Mouse (Mus musculus): Measurements from ENCODE around the gene Vmn1r234. TPM values are rescaled to one million over a fixed set of nuclear protein-coding genes. Genes with fewer than 3 reads are reported as not detected.
"Not testable (repeated sequence)": the region's sequence is repeated elsewhere in the genome, so short reads cannot be mapped to it uniquely, and the experiment has no call there.

Vmn1r234 gene
- total RNA-seq (2014; rRNA removed): not detected in 2 replicates
- not detected in 2 replicates for polyA plus RNA-seq (2012; rRNA removed)

- Histone ChIP-seq H3K4me3 (ENCODE audit: insufficient read depth, low read depth, low read length) (no peak within 1 kb of the TSS), H3K9ac (ENCODE audit: low read depth, low read length) (no peak within 1 kb of the TSS), H3K27ac (replicated peaks; ENCODE audit: insufficient read depth, low read depth, low read length) (no peak within 1 kb of the TSS), H3K27me3 (ENCODE audit: control insufficient read depth, insufficient read depth, low read length) (no peaks in the 10 kb centered on the region), H3K4me1 (ENCODE audit: control insufficient read depth, insufficient read depth, low read length) (no peaks in the 10 kb centered on the region), H3K36me3 (ENCODE audit: control insufficient read depth, insufficient read depth, low read length) (no peaks in the 10 kb centered on the region), H3K79me2 (ENCODE audit: control insufficient read depth, insufficient read depth, low read length) (no peaks in the 10 kb centered on the region)
- no peak for DNase-seq (ENCODE audit: extremely low read depth, low read depth, low spot score)
- TF ChIP-seq POLR2A (IDR thresholded peaks at IDR 0.05; ENCODE audit: extremely low read depth, insufficient read depth, low read length): no peak
- TF ChIP-seq CTCF (IDR thresholded peaks at IDR 0.05; ENCODE audit: low read depth, low read length): no peak
- 77% methylated on average over 1 of the region's 1 CpGs for WGBS
These were observed at the start of gene Vmn1r234 for GRCm38 (mm10) chr17:21225787-21226186. TSS of gene Vmn1r234 (plus strand) at chr17:21226087.

- DNase-seq (ENCODE audit: extremely low read depth, low read depth, low spot score); H3K79me2 ChIP-seq (ENCODE audit: control insufficient read depth, insufficient read depth, low read length); H3K36me3 ChIP-seq (ENCODE audit: control insufficient read depth, insufficient read depth, low read length); H3K27me3 ChIP-seq (ENCODE audit: control insufficient read depth, insufficient read depth, low read length); H3K4me1 ChIP-seq (ENCODE audit: control insufficient read depth, insufficient read depth, low read length); H3K4me3 ChIP-seq (ENCODE audit: insufficient read depth, low read depth, low read length); H3K9ac ChIP-seq (ENCODE audit: low read depth, low read length); H3K27ac ChIP-seq (replicated peaks; ENCODE audit: insufficient read depth, low read depth, low read length): not testable (repeated sequence)
- WGBS: 83% methylated on average over 1 of the region's 1 CpGs
These were observed 14.8 kb upstream of the Vmn1r234 start for GRCm38 (mm10) chr17:21211081-21211480.

GRCm38 (mm10) chr17:21231654-21232053 lies 5.8 kb downstream of the Vmn1r234 start:
- Histone ChIP-seq H3K4me1 (ENCODE audit: control insufficient read depth, insufficient read depth, low read length) (no peaks in the 10 kb centered on the region), H3K4me3 (ENCODE audit: insufficient read depth, low read depth, low read length) (no peak overlapping the region), H3K27ac (replicated peaks; ENCODE audit: insufficient read depth, low read depth, low read length) (no peak overlapping the region), H3K27me3 (ENCODE audit: control insufficient read depth, insufficient read depth, low read length) (no peaks in the 10 kb centered on the region), H3K79me2 (ENCODE audit: control insufficient read depth, insufficient read depth, low read length) (no peaks in the 10 kb centered on the region), H3K9ac (ENCODE audit: low read depth, low read length) (no peak overlapping the region), H3K36me3 (ENCODE audit: control insufficient read depth, insufficient read depth, low read length) (no peaks in the 10 kb centered on the region)
- DNase-seq (ENCODE audit: extremely low read depth, low read depth, low spot score): peak; percentile 44
- TF ChIP-seq CTCF (IDR thresholded peaks at IDR 0.05; ENCODE audit: low read depth, low read length): peak; percentile 21; the same call in 1 of the 2 replicates
- no peak for TF ChIP-seq POLR2A (IDR thresholded peaks at IDR 0.05; ENCODE audit: extremely low read depth, insufficient read depth, low read length)
- 34% methylated on average over 9 of the region's 9 CpGs for WGBS

- TF ChIP-seq CTCF (IDR thresholded peaks at IDR 0.05; ENCODE audit: low read depth, low read length): no peak
- TF ChIP-seq POLR2A (IDR thresholded peaks at IDR 0.05; ENCODE audit: extremely low read depth, insufficient read depth, low read length): no peak
- no peaks in the 10 kb centered on the region for H3K4me1 ChIP-seq (ENCODE audit: control insufficient read depth, insufficient read depth, low read length)
- no peak for DNase-seq (ENCODE audit: extremely low read depth, low read depth, low spot score)
These were observed 30.2 kb downstream of the Vmn1r234 start, which contains the start of gene Vmn1r235 for GRCm38 (mm10) chr17:21256111-21256510. TSS of gene Vmn1r235 (plus strand) at chr17:21256411.

GRCm38 (mm10) chr17:21272103-21272502 lies 46.2 kb downstream of the Vmn1r234 start:
- Histone ChIP-seq H3K9ac (ENCODE audit: low read depth, low read length) (no peak overlapping the region), H3K36me3 (ENCODE audit: control insufficient read depth, insufficient read depth, low read length) (no peaks in the 10 kb centered on the region), H3K79me2 (ENCODE audit: control insufficient read depth, insufficient read depth, low read length) (no peaks in the 10 kb centered on the region), H3K4me1 (ENCODE audit: control insufficient read depth, insufficient read depth, low read length) (no peaks in the 10 kb centered on the region), H3K4me3 (ENCODE audit: insufficient read depth, low read depth, low read length) (no peak overlapping the region), H3K27me3 (ENCODE audit: control insufficient read depth, insufficient read depth, low read length) (no peaks in the 10 kb centered on the region), H3K27ac (replicated peaks; ENCODE audit: insufficient read depth, low read depth, low read length) (no peak overlapping the region)
- 10% methylated on average over 4 of the region's 4 CpGs for WGBS
- DNase-seq (ENCODE audit: extremely low read depth, low read depth, low spot score): peak; percentile 47
- TF ChIP-seq CTCF (IDR thresholded peaks at IDR 0.05; ENCODE audit: low read depth, low read length): peak; percentile 36
- no peak for TF ChIP-seq POLR2A (IDR thresholded peaks at IDR 0.05; ENCODE audit: extremely low read depth, insufficient read depth, low read length)

More at GRCm38 (mm10) chr17:21256111-21256510, 30.2 kb downstream of the Vmn1r234 start, which contains the start of gene Vmn1r235:
- no peak within 1 kb of the TSS for H3K9ac ChIP-seq (ENCODE audit: low read depth, low read length)
- H3K79me2 ChIP-seq (ENCODE audit: control insufficient read depth, insufficient read depth, low read length): no peaks in the 10 kb centered on the region
- H3K27ac ChIP-seq (replicated peaks; ENCODE audit: insufficient read depth, low read depth, low read length): no peak within 1 kb of the TSS
- H3K27me3 ChIP-seq (ENCODE audit: control insufficient read depth, insufficient read depth, low read length): no peaks in the 10 kb centered on the region
- H3K4me3 ChIP-seq (ENCODE audit: insufficient read depth, low read depth, low read length): no peak within 1 kb of the TSS
- no peaks in the 10 kb centered on the region for H3K36me3 ChIP-seq (ENCODE audit: control insufficient read depth, insufficient read depth, low read length)

- H3K36me3 ChIP-seq (ENCODE audit: control insufficient read depth, insufficient read depth, low read length): no peaks in the 10 kb centered on the region
- WGBS: 71% methylated on average over 3 of the region's 3 CpGs
- H3K4me3 ChIP-seq (ENCODE audit: insufficient read depth, low read depth, low read length): no peak within 1 kb of the TSS
- DNase-seq (ENCODE audit: extremely low read depth, low read depth, low spot score): no peak
- no peak within 1 kb of the TSS for H3K27ac ChIP-seq (replicated peaks; ENCODE audit: insufficient read depth, low read depth, low read length)
- no peaks in the 10 kb centered on the region for H3K27me3 ChIP-seq (ENCODE audit: control insufficient read depth, insufficient read depth, low read length)
- no peak within 1 kb of the TSS for H3K9ac ChIP-seq (ENCODE audit: low read depth, low read length)
- no peaks in the 10 kb centered on the region for H3K79me2 ChIP-seq (ENCODE audit: control insufficient read depth, insufficient read depth, low read length)
- H3K4me1 ChIP-seq (ENCODE audit: control insufficient read depth, insufficient read depth, low read length): no peaks in the 10 kb centered on the region
- no peak for TF ChIP-seq CTCF (IDR thresholded peaks at IDR 0.05; ENCODE audit: low read depth, low read length)
- TF ChIP-seq POLR2A (IDR thresholded peaks at IDR 0.05; ENCODE audit: extremely low read depth, insufficient read depth, low read length): no peak
These were observed 56.8 kb downstream of the Vmn1r234 start, which contains the start of gene Vmn1r236 for GRCm38 (mm10) chr17:21282642-21283041. TSS of gene Vmn1r236 (plus strand) at chr17:21282942.

Measured in liver, adult 2 months (tissue).